Mouse (Mus musculus) testis, adult 2 months (tissue): ENCODE data around the gene Slco2b1.

Experiments used
- CTCF ChIP-seq: fragments of 200-500 bp; IDR thresholded peaks from 2 replicates; pipeline ENCODE4 v1.5.1; 2012; ENCODE audit warnings: low read depth, mild to moderate bottlenecking, inconsistent platforms, low read length, moderate library complexity; ENCODE audit not compliant: control insufficient read depth, insufficient read depth, insufficient replicate concordance
- POLR2A ChIP-seq: fragments of 200-500 bp; IDR thresholded peaks from 2 replicates; pipeline ENCODE4 v1.6.1; 2012; ENCODE audit warnings: low read depth, mild to moderate bottlenecking, inconsistent platforms, low read length, moderate library complexity; ENCODE audit not compliant: control insufficient read depth

DNA sequence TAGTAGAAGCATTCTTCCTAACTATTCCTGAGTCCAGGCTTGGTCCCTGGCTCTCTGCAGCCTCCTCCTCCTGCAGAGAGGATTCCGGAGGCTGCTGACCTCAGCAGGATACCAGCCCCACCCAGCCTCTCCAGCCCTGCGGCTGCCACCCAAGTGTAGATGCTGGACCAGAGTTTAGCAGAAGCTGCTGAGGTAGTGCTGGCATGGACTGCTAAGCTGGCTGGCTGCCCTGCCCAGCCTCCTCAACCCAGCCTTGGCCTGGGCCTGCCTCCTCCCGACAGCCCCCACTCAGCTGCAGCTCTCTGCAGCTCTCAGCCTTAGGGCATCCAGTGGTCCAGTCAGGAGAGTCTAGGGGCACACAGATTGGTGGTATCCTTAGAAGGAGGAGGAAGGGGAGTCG lies 69.9 kb downstream of the Slco2b1 start:
- no peak for TF ChIP-seq CTCF
- no peak for TF ChIP-seq POLR2A
